Mouse (Mus musculus): ENCODE results near the gene Ldhd.
A peak's percentile ranks its signal among the peaks of the same experiment; 100 is the strongest.

Ldhd gene

DNA sequence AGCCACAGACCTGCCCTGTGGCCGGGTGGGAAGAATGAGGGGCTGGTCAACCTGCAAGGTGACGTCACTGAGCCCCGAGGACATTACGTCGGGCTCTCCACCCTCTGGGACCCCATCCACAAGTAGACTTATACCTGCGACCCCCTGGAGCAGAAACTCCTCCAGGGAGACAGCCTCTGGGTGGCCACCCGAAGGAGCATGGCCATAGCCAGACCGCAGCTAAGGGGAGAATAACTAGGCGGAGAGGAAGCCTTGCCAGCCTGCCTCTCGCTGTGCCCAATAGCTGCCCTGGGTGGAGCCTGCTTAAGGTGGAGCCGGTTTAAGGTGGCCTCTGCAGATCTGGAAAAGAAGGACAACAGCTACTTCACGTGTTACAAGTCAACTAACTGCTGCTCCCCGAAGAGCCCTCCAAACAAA lies at the start of gene Ldhd:
Gene Ldhd, minus strand, starts transcription at position 270 of the 417 bp plus-strand sequence.
- DNase-seq = peak; percentile 71 to 72

DNA sequence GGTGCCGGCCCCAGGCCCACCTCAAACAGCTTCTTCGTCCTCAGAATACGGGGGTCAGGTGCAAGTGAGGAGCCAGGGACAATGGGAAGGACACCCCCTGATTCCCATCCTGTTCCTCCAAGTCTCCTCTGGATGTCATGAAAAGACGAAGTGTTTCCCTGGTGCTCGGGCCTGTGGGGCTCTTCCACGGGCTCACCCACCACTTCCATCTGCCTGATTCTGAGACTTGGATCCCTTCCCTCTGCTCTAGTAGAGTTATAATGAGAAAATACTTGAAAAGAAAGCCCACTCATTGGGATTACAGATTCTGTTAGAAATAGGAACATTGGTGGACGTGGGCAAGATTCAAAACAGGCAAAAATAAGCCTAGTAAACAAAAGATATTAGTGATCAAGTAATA lies 48.7 kb upstream of the Ldhd start:
- no peak for DNase-seq

GRCm38 (mm10) chr8:111678111-111678510 lies 47.9 kb upstream of the Ldhd start:
- DNase-seq = peak; percentile 84 to 87

DNA sequence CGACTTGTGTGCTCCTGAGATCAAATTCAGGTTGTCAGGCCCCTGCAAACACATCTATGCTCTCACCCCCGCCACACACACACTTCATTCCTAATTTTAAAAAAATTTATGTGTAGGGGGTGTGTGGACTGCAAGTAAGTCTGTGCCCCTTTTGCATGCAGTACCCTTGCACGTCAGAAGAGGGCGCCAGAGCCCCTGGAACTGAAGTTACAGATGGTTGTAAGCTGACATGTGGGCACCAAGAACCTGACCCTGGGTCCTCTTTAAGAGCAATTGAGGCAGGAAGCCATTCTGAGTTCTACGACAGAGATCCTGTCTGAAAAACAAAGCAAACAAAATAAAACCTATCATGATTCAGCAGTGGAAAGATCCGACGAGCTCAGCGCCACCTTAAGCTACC lies 46.1 kb upstream of the Ldhd start:
- DNase-seq = peak in 1 of 2 experiments; percentile 37

DNA sequence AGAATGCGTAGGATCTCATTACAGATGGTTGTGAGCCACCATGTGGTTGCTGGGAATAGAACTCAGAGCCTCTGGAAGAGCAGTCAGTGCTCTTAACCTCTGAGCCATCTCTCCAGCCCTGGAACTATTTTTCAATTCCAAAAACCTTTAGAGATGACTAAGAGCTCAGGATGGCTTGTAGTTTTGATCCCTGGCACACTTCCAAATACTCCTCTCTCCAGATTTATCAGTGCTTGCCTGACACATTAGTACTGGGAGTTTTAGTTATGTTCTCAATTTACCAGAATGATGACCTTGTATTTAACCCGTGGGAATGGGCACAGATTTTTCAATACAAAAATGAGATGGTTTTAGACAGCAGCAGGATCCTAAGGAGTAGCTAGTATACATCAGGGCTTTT lies 36.6 kb upstream of the Ldhd start:
- DNase-seq = no peak

DNA sequence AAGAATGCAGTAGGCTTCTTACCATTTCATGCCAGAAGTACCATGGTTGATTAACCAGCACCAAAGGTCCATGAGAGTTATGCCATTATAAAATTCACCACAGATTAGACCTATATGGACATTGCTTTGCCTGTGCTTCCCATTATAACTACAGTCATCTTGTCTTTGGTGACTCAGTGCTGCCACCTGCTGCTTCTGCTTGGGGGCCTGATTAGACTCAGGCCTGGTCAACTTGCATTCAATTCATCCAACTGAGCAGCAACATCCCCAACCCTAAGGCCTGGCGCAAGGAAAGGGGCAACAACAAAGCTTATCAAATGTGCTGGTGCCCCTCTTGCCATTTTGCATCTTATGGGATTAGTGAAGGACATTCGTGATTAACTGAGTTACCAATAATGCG lies 32.3 kb upstream of the Ldhd start:
- peak; percentile 81 to 87 for DNase-seq

DNA sequence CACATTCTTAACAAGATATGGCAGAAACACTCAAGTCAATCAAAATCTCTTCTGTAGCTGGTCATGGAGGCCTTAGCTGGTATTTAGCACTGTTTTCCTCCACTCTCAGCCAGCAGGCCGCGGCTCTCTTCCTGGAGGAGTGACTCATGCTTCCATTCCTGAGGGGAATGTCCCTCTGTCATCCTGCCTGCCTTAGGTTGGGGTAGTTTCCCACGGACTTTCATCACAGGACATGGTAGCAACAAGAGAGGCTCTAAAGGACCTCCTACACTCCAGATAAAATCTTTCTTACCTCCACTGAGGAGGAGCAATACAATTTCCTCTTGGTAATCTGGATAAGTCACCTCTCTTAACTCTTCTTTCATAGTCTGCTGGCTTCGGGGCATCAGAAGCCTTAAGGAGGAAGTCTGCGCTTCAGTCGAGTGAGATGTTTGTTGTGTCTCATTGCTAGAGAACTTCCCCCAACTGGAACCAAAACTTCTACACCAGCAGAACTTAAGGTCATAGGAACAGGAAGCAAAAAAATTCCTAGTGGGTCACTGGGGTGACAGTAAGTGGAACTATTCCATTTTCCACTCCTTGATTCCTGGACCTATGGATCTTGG lies 28.7 kb upstream of the Ldhd start:
- DNase-seq = no peak

DNA sequence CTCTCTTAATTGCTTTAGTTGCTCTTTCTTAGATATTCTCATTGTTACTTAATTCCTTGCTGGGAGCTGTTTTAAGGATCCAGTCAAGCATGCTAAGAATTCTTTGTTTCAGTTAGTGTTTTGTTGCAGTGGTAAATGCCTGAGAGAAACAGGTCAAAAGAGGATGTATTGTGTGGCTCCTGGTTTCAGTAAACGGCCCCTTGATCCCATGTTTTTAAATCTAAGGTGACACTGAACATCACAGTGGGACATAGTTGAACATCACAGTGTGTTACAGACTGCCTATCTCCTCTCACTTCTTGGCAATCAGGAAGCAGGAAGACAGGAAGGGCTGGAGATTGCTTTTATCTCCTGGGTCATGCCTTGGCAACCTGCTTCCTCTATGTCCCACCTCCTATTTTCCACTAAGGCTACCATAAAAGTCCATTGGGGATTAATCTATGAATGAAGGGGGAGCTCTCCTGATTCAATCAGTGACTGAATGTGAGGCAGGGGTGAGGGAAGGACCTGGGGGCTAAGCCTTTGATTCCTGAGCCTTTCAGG lies 27.2 kb upstream of the Ldhd start:
- DNase-seq = no peak

DNA sequence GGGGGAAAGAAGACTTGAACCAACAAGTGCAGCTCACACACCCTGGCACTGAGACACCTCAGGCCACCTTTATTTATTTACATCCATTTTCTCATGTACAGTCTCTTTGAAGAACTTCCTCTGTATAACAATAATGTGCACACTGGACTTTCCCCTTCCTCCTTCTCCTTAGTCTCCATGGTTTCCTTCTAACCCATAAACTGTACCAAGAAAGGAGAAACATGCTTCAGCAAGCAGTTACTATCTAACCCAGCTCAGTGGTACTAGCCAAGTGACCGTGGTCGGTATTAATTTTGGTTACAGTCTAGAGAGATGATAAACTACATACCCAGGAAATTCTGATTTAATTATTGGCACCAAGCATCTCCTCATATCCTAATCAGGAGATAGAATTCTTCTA lies 23.4 kb upstream of the Ldhd start:
- DNase-seq = no peak

GRCm38 (mm10) chr8:111650651-111651050 lies 20.5 kb upstream of the Ldhd start:
- DNase-seq = no peak

DNA sequence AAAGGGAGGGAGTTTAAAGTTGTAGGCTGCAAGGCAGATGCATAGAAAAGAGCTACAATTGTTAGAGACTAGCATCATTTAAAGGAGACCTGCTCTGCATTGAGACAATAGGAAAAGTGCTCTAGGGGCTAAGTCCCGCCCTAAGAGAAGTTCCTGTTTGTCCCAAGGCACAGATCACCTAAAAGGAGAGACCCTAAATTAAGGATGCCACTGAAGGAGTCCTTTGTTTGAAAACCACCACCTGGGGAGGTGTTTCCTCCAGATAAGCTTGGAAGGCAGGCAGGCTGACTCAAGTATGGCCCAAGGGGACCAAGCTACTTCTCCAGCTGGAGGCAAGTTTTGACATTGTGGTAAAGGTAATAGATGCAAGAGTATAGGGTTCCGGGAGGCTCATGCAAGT lies 18.7 kb upstream of the Ldhd start:
- no peak for DNase-seq

DNA sequence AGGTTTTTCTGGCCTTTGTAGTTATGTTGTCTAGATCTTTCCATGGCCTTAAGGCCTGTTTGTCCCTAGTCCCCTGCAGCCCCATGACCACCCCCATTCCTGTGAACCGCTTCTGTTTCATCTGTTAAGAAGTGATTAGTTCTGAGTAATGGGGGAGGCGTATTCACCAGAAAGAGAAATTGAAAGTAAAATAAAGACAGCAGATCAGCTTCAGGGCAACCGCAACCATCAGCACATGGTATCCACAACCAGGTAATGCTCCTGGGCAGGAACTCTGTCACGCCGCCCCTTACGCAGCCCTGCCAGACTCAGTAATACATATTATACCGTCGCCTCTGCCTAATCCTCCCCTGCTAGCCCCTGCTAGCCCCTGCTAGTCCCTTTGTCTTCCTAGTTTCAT lies 15.5 kb upstream of the Ldhd start:
- no peak for DNase-seq

DNA sequence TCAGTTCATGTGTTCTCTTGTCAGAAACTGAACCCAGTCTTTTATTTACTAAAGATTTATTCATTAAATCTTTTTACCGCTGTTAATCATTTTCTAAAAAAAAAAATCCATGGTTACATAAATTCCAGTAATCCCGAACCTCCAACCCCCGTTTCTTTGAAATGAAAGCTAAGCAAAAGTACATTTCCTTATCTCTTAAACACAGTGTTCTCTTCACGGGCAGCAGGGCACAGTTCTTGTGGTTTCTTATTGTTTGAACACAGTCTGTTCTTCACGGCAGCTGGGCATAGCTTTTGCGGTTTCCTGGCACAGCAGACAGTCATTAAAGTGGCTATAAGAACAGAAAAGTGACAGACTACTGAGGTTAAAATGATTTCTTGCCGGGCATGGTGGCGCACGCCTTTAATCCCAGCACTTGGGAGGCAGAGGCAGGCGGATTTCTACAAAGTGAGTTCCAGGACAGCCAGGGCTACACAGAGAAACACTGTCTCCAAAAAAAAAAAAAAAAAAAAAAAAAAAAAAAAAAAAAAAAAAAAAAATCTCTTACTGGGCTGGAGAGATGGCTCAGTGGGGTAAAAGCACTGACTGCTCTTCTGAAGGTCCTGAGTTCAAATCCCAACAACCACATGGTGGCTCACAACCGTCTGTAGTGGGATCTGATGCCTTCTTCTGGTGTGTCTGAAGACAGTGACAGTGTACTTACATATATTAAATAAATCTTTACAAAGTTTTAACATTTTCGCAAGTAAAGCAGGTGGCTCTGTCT lies 14.3 kb upstream of the Ldhd start:
- DNase-seq = peak in 1 of 2 experiments; percentile 4

GRCm38 (mm10) chr8:111643264-111644141 lies 13.3 kb upstream of the Ldhd start, which contains the start of gene Zfp1:
Zfp1 (plus strand) TSS chr8:111643401.
- peak; percentile 95 to 96 for DNase-seq

GRCm38 (mm10) chr8:111642939-111643263 lies 12.7 kb upstream of the Ldhd start:
- no peak for DNase-seq

- DNase-seq = peak in 1 of 2 experiments; percentile 13
These were observed 12.3 kb upstream of the Ldhd start for GRCm38 (mm10) chr8:111642496-111642895.

- no peak for DNase-seq
These were observed 10.9 kb upstream of the Ldhd start for GRCm38 (mm10) chr8:111641064-111641463.

GRCm38 (mm10) chr8:111638086-111638485 lies 7.9 kb upstream of the Ldhd start:
- no peak for DNase-seq

DNA sequence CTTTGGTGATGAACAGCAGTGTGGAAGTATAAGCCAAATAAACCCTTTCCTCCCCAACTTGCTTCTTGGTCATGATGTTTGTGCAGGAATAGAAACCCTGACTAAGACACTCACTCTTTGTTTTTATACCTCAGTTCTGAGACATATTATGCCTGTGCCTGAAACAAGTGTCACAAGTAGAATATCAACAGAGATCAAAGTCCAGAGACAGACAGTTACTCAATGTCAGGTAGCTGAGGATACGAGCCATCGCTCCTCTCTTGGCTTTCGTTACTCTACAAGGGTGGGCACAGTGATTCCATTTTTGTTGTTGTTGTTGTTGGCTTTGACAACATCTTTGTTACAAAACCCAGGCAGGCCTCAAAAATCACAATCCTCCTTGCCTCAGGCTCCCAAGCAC lies 2.8 kb upstream of the Ldhd start:
- DNase-seq = no peak

- DNase-seq = no peak
These were observed 1.4 kb upstream of the Ldhd start for GRCm38 (mm10) chr8:111631589-111631988.

DNA sequence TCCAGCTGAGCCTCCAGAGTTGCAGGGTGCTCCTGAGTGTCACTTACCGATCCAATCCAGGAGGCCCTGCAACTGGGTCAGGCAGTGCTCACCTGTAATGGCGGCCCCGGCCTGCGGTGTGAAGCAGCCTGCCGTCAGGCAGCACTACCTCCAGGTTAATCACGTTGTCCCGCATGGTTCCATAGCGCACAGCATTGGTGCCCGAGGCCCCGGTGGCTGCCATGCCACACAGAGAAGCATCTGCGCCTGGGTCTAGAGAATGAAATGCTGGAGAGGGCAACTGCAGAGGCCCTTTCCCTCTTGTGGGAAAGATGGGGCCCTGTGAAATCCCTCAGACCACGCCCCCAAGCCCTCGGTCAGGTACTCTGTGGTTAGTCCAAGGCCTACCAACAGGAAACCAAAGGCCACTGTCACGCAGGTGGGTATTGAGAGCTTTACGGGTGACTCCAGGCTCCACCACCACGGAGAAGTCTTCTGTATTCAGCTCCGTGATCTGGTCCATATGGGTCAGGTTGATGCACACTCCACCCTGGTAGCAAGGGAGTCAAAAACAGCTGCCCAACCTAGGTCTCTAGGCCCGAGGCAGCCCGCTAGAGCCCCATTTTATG lies 1.2 kb downstream of the Ldhd start:
- DNase-seq = no peak

DNA sequence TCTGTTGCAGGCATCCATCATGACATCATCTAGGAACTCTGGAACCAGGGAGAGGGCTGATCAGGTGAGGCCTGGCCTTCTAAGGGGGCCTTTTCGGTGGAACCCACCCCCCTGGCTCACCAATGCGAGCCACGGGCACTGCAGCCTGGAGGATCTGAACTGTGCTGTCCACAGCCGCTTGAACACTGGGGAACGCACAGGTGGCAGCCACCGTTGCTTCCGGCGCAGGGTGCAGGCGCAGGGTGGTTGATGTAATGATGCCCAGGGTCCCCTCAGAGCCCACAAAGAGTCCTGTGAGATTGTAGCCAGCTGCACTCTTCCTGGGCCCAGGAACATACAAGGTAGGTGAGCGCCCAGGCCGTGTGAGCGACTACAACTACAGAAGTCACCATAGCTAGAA lies 1.8 kb downstream of the Ldhd start:
- no peak for DNase-seq

DNA sequence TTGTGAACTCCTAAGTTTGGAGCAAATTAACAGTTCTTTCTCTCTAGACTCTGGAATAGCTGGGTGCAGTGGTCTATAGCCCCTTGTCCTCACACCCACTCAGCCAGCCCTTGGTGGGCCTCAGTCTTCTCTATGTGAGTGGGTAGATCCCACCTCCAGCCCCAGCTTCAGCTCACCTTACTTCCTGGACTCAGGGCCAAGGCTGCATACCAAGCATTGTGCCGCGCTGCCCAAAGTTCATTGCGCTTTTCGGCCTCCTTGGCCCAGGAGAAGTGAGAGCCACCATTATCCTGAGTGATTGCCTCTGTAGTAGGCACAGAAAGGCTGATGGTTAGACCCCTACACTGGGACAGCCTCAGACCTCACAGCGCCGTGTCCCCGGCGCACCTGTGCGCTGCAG lies 2.3 kb downstream of the Ldhd start:
- DNase-seq = no peak
